Mouse (Mus musculus) v-Abl transformed pro-B cells (cell line): ENCODE data around the gene Gm21679.
"Not testable (repeated sequence)": the region's sequence is repeated elsewhere in the genome, so short reads cannot be mapped to it uniquely, and the experiment has no call there.

Source experiments
- in situ Hi-C, 2 experiments: fragments of 400-800 bp; cut with MboI; formaldehyde crosslinking; loops; one replicate each; pipeline ENCODE4 v1.15.1; 2025; ENCODE audit not compliant: unreplicated experiment in 2 of 2

The Gm21679 gene

GRCm38 (mm10) chrY:29683270-29683669 is at the start of gene Gm21679:
Gm21679 (minus strand) TSS chrY:29683370.
- in situ Hi-C loops: not testable (repeated sequence)
